Mouse (Mus musculus) embryonic facial prominence, embryonic 14.5 days (tissue): ENCODE measurements around the gene Nwd2. TPM values are rescaled to one million over a fixed set of nuclear protein-coding genes. Genes with fewer than 3 reads are reported as not detected.
A peak's percentile ranks its signal among the peaks of the same experiment; 100 is the strongest.

Experiments
- ATAC-seq: fragments of 200-750 bp; cut with Nextera tagmentation; 2 replicates; pipeline ENCODE4 v1.8.0; 2017; ENCODE audit warnings: low read depth, moderate number of reproducible peaks, moderate TSS enrichment
- DNase-seq: peaks from one replicate; pipeline ENCODE4 v3.0.0-alpha.2; 2015; ENCODE audit warnings: low spot score
- H3K27ac ChIP-seq: fragments of 300-500 bp; sonication (generic); replicated peaks from 2 replicates; pipeline ENCODE4 v1.5.1; 2014; ENCODE audit warnings: low read depth, mild to moderate bottlenecking, low read length, moderate library complexity
- H3K27me3 ChIP-seq: fragments of 300-500 bp; sonication (generic); replicated peaks from 2 replicates; pipeline ENCODE4 v1.6.1; 2014; ENCODE audit warnings: low read length; ENCODE audit not compliant: control insufficient read depth, insufficient read depth
- H3K36me3 ChIP-seq: fragments of 300-500 bp; sonication (generic); 2 replicates; pipeline ENCODE4 v1.6.1; 2014; ENCODE audit warnings: low read length, mixed read lengths; ENCODE audit not compliant: control insufficient read depth, insufficient read depth
- H3K4me1 ChIP-seq: fragments of 300-500 bp; sonication (generic); 2 replicates; pipeline ENCODE4 v1.6.1; 2014; ENCODE audit warnings: antibody characterized with exemption, low read length; ENCODE audit not compliant: control insufficient read depth, insufficient read depth
- H3K4me2 ChIP-seq: fragments of 300-500 bp; sonication (generic); 2 replicates; pipeline ENCODE4 v1.6.1; 2014; ENCODE audit warnings: low read depth, mild to moderate bottlenecking, low read length, moderate library complexity, mixed read lengths
- H3K4me3 ChIP-seq: fragments of 300-500 bp; sonication (generic); 2 replicates; pipeline ENCODE4 v1.5.1; 2014; ENCODE audit warnings: low read depth, mild to moderate bottlenecking, low read length
- H3K9ac ChIP-seq: fragments of 300-500 bp; sonication (generic); 2 replicates; pipeline ENCODE4 v1.6.1; 2014; ENCODE audit warnings: low read depth, mild to moderate bottlenecking, low read length, moderate library complexity, mixed read lengths
- H3K9me3 ChIP-seq: fragments of 300-500 bp; sonication (generic); 2 replicates; pipeline ENCODE4 v1.6.1; 2016; ENCODE audit warnings: low read length; ENCODE audit not compliant: control insufficient read depth
- WGBS: fragments of 180-500 bp; shearing (Covaris S2); extraction: QIAGEN DNeasy Blood & Tissue Kit; methylation state at CpG from one replicate; pipeline ENCODE4 v1.1.7; 2014; 5-methylcytosine and 5-hydroxymethylcytosine counted together
- polyA plus RNA-seq: library from polyadenylated mRNA; unstranded; fragments of >200 nt; fragmentation: Nextera tagmentation; extraction: Ambion mirVana; gene quantifications from 2 replicates; pipeline ENCODE4 v1.2.1, GENCODE M21; 2014

Gene Nwd2
- polyA plus RNA-seq, 1 experiment from 2014 or later, result 1.5 TPM

GRCm38 (mm10) chr5:63818975-63819374 is 170.1 kb downstream of the Nwd2 start:
- Histone ChIP-seq H3K9ac (no peak overlapping the region), H3K4me2 (no peak overlapping the region)

GRCm38 (mm10) chr5:63819519-63819918 is 170.6 kb downstream of the Nwd2 start:
- ATAC-seq, result no peak
- H3K4me2 ChIP-seq, result no peak overlapping the region
- no peaks in the 10 kb centered on the region for H3K9me3 ChIP-seq
- H3K36me3 ChIP-seq, result no peaks in the 10 kb centered on the region
- H3K27ac ChIP-seq, result no peak overlapping the region
- no peaks in the 10 kb centered on the region for H3K4me1 ChIP-seq
- no peak overlapping the region for H3K9ac ChIP-seq
- peaks cover 3% of the 10 kb centered on the region; the same call in 1 of the 2 replicates for H3K27me3 ChIP-seq
- WGBS, result 81% methylated on average over 6 of the region's 6 CpGs
- no peak for DNase-seq
- H3K4me3 ChIP-seq, result no peak overlapping the region

More at GRCm38 (mm10) chr5:63818975-63819374, 170.1 kb downstream of the Nwd2 start:
- Histone ChIP-seq H3K36me3 (no peaks in the 10 kb centered on the region), H3K4me3 (no peak overlapping the region), H3K27me3 (peaks cover 5% of the 10 kb centered on the region; the same call in 1 of the 2 replicates), H3K9me3 (no peaks in the 10 kb centered on the region), H3K4me1 (no peaks in the 10 kb centered on the region), H3K27ac (no peak overlapping the region)
- ATAC-seq, result no peak
- WGBS, result 55% methylated on average over 4 of the region's 4 CpGs
- no peak for DNase-seq

- DNase-seq (no peak), ATAC-seq (no peak)
- Histone ChIP-seq H3K4me2 (no peak overlapping the region), H3K4me3 (no peak overlapping the region), H3K27me3 (no peaks in the 10 kb centered on the region), H3K4me1 (no peaks in the 10 kb centered on the region), H3K27ac (no peak overlapping the region), H3K36me3 (no peaks in the 10 kb centered on the region), H3K9ac (no peak overlapping the region), H3K9me3 (no peaks in the 10 kb centered on the region)
- 95% methylated on average over 5 of the region's 5 CpGs for WGBS
Observed at GRCm38 (mm10) chr5:63821176-63821575, 172.3 kb downstream of the Nwd2 start.

- 70% methylated on average over 8 of the region's 8 CpGs for WGBS
- H3K27ac ChIP-seq, result no peak overlapping the region
- DNase-seq, result no peak
Observed at GRCm38 (mm10) chr5:63821860-63822259, 173.0 kb downstream of the Nwd2 start.

GRCm38 (mm10) chr5:63823362-63824332 is 174.7 kb downstream of the Nwd2 start:
- DNase-seq (no peak), ATAC-seq (no peak)
- Histone ChIP-seq H3K27ac (no peak overlapping the region), H3K27me3 (no peaks in the 10 kb centered on the region), H3K4me3 (no peak overlapping the region), H3K9me3 (no peaks in the 10 kb centered on the region), H3K4me2 (no peak overlapping the region), H3K4me1 (no peaks in the 10 kb centered on the region), H3K9ac (no peak overlapping the region), H3K36me3 (no peaks in the 10 kb centered on the region)
- 58% methylated on average over 10 of the region's 10 CpGs for WGBS

More at GRCm38 (mm10) chr5:63821860-63822259, 173.0 kb downstream of the Nwd2 start:
- Histone ChIP-seq H3K4me3 (no peak overlapping the region), H3K9me3 (no peaks in the 10 kb centered on the region), H3K36me3 (no peaks in the 10 kb centered on the region), H3K9ac (no peak overlapping the region), H3K4me1 (no peaks in the 10 kb centered on the region), H3K4me2 (no peak overlapping the region), H3K27me3 (no peaks in the 10 kb centered on the region)
- ATAC-seq, result no peak

GRCm38 (mm10) chr5:63824599-63825350 is 175.9 kb downstream of the Nwd2 start:
- no peak overlapping the region for H3K27ac ChIP-seq
- ATAC-seq, result no peak
- DNase-seq, result no peak
- no peaks in the 10 kb centered on the region for H3K9me3 ChIP-seq
- H3K27me3 ChIP-seq, result no peaks in the 10 kb centered on the region
- H3K36me3 ChIP-seq, result no peaks in the 10 kb centered on the region
- no peaks in the 10 kb centered on the region for H3K4me1 ChIP-seq
- H3K4me2 ChIP-seq, result no peak overlapping the region
- WGBS, result 81% methylated on average over 8 of the region's 8 CpGs
- no peak overlapping the region for H3K4me3 ChIP-seq
- H3K9ac ChIP-seq, result no peak overlapping the region

GRCm38 (mm10) chr5:63825881-63826280 is 177.0 kb downstream of the Nwd2 start:
- ATAC-seq, result no peak
- no peak for DNase-seq
- H3K27me3 ChIP-seq, result no peaks in the 10 kb centered on the region
- H3K4me1 ChIP-seq, result no peaks in the 10 kb centered on the region
- no peak overlapping the region for H3K4me3 ChIP-seq
- no peaks in the 10 kb centered on the region for H3K9me3 ChIP-seq
- no peak overlapping the region for H3K27ac ChIP-seq
- 59% methylated on average over 5 of the region's 5 CpGs for WGBS
- no peak overlapping the region for H3K9ac ChIP-seq
- no peaks in the 10 kb centered on the region for H3K36me3 ChIP-seq
- no peak overlapping the region for H3K4me2 ChIP-seq

- no peak overlapping the region for H3K4me2 ChIP-seq
- DNase-seq, result peak; percentile 22
Observed at GRCm38 (mm10) chr5:63827006-63827405, 178.1 kb downstream of the Nwd2 start.

More at GRCm38 (mm10) chr5:63827006-63827405, 178.1 kb downstream of the Nwd2 start:
- Histone ChIP-seq H3K4me3 (no peak overlapping the region), H3K27ac (no peak overlapping the region), H3K9ac (no peak overlapping the region), H3K4me1 (no peaks in the 10 kb centered on the region), H3K9me3 (no peaks in the 10 kb centered on the region), H3K36me3 (no peaks in the 10 kb centered on the region), H3K27me3 (no peaks in the 10 kb centered on the region)
- WGBS, result 59% methylated on average over 6 of the region's 6 CpGs
- no peak for ATAC-seq
